Mouse (Mus musculus): ENCODE data around the gene Naa38.
A peak's percentile ranks its signal among the peaks of the same experiment; 100 is the strongest.
"Not testable (repeated sequence)": the region's sequence is repeated elsewhere in the genome, so short reads cannot be mapped to it uniquely, and the experiment has no call there.

The Naa38 gene

DNA sequence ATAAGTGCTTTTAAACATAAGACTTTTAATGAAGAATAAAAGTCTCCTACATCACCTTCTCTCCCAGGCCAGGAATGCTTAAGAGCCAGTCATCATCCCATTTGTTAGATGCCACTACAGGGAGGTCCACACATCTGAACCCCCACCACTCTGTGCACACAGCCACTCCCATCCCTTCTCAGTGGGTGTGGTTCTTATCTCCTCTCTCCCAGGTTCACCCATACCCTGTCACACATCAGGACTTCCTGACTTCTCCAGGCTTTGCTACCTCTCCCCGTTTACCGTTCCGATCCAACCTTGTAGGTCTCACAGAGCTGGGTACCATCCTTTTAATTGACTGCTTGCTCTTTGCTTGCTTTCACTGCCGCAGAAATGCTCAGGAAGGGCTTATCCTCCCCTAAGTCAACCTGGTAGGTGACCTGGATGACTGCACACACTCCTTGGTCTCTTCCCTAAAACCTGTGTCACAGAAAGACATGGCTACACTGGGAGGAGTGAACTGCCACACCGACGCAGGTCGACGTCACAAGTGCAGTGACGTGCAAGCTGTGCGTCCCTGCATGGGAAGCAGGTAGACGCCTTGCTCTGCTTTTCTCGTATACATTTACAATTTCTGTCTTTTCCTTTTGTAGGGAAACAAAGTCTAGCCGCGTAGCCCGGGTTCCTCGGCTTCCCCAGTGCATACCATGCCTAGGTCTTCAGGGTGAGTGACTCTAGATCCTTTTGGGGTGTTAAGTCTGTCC, 21.9 kb upstream of the Naa38 start:
- DNase-seq (ENCODE audit: low read depth), result no peak

DNA sequence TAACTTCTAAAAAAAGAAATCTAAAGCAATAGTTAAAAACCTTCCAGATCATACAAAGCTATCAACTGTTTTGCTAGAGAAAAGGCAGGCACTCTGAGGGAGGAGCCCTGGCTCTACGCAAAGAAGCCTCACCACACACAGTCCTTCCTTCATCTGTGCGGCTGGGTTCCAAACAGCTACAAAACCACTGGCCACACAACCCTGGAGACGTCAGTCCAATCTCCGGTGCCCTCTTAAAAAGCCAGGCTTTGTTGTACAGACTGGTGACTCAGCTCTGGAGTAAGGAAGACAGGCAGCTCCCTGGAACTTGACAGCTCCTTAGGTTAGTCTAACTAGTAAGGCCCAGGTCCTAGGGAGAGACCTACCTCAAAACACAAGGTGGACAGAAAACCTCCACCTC, 19.6 kb upstream of the Naa38 start:
- no peak for DNase-seq (ENCODE audit: low read depth)

DNA sequence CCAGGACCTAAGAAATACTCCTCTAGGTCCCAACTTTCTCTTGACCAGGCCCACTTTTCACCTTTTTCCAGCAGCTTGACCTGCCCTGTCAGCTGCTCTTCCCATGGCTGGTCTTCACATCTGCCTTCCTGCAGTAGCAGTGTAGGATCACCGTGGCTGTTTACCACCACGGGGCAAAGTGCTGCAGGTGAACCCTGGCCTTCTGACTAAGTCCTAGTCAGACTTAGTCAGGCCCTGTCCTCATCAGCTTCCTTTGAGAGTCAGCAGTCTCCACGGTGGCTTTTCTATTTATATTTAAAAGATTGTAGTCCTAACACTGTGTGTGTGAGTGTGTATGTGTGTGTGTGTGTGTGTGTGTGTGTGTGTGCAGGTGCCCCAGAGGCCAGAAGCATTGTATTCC, 17.5 kb upstream of the Naa38 start:
- no peak for DNase-seq (ENCODE audit: low read depth)

DNA sequence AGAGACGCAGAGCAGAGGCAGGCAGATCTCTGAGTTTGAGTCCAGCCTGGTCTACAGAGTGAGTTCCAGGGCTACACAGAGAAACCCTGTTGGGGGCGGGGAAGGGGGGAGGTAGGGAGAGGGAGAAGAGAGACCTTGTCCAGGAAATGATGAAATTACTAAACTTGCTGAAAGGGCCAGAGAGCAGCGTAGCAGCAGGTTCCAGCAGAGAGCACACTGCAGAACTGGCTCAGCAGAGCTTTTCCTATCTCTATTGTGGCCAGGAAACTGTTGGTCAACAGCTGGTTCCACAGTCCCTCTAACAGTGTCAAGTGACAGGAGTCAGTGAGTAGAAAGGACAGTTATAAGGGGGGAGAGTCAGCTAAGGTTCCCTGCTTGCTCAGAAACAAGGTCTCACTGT, 15.7 kb upstream of the Naa38 start:
- no peak for DNase-seq (ENCODE audit: low read depth)

DNA sequence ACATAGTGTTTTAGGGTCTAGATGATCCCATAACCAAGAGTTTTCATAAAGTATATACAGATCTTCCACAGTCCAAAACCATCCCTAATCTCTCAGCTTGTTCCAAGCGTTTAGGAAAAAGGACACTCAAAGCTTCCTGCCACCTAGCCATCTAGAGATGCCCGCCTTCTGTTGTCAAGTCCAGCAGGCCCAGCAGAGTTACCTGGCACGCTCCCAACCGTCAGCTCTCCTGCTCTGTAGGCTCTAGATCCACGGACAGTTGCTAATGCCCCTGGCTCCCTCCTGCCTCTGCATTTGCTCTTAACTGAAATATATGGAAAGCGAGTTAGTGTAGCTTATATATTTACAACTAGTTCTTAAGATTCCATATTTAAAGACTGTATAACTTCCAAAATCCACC, 13.9 kb upstream of the Naa38 start:
- DNase-seq (ENCODE audit: low read depth), result no peak

DNA sequence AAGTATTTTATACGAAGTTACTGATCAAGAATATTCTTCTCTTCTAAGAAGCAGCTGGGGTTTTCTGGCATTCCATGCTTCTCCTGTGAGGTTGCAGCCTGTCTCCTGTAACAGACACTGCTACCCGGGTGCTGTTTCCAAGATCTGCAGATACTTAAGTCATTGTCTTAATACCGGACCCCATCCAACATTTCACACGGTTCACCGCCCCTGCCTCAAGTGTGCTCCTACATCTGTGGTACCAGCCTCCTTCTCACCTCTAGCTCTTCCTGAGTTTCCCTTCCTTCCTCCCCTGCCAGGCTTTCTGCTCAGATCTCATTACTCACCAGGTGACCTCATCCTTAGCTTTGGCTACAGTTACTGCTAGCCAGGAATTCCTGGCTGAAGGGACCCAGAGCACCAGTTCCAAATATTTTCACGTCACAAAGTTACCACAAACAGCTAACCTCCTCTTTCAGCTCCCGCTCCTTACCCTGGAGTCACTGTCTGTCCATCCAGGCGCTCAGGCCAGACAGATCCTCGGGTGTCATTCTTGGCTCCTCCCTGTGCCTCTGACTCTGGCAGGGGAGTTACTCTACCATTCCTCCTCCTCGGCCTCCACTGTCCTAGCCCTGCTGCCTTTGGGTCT, 12.7 kb upstream of the Naa38 start:
- no peak for DNase-seq (ENCODE audit: low read depth)

DNA sequence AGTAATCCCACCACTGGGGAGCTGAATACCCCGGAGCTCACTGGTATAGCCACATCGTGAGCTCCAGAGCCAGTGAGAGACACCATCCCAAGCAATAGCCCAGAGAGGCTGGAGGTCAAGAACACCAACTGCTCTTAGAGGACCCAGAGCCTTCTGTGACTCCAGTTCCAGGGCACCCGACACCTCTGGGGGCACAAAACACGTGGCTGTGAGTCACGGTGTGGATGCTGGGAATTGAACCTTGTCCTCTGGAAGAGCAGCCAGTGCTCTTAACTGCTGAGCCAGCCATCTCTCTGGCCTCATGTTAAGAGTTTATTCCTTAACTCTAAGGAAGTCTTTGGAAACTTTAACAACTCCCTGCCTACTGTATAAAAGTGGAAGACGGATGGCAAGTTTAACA, 10.3 kb upstream of the Naa38 start:
- no peak for DNase-seq (ENCODE audit: low read depth)

DNA sequence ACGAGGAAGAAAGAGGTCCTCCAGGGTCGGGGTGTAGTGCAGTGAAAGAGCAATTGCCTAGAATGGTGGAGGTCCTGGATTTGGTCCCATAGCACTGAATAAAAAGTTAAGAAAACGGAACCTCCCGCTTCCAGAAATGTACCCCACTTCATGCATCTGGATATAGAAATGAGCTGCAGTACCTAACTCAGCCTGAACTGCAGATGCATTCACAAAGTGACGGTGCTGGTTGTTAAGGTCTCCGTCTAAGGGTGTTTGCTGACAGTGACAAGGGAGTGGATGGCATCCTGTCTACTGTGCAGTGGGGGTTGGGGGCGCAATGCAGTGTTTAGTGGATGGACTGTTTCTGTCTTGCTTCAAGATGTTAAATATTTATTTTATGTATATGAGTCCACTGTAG, 8.5 kb upstream of the Naa38 start:
- DNase-seq (ENCODE audit: low read depth), result no peak

DNA sequence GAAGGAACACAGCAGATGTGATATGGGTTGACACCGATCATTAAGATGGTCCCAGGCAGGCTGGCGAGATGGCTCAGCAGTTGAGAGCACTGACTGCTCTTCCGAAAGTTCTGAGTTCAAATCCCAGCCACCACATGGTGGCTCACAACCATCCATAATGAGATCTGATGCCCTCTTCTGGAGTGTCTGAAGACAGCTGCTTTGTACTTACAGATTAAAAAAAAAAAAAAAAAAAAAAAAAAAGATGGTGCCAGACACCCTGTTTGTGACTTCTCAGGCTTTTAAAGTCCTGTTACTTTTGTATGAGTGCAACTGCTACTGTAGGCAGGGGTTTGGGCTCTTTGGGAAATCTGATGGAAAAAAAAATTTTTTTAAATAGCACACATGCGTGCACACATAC, 6.6 kb upstream of the Naa38 start:
- DNase-seq (ENCODE audit: low read depth), result no peak

DNA sequence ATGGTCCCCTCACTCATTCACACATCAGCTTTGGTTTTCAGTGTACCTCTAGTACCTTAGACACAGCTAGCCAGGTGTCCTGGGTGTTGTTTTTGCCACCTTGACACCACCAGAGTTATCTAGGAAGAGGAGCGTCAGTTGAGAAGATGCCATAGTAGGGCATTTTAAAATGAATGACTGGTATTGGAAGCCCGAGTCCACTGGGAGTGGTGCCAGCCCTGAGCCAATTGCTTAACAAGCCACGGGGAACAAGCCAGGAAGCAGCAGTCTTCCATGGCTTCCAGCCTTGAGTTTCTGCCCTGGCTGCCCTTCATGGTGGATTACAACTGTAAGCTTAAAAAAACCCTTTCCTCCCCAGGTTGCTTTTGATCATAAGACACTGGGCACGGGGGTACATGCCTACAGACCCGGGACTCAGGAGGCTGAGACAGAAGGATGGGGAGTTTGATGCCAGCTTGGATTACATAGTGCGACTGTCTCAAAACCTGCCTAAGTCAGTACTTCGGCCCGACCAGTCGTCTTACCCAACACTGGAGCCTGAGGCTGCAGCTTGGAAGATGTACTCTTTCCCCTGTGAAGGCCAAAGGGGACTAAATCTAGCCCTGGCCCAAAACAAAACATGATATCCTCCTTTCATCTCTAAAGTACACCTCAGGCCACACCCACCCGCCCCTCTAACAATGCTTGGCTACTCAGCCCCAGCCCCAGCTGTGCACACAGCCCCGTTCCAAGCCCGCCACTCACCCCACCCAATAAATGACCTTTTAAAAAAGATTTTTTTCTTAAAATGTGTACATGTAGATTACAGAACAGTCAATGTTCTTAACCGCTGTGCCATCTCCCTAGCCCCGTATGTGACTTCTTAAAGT, 5.5 kb upstream of the Naa38 start:
- DNase-seq (ENCODE audit: low read depth), result no peak

DNA sequence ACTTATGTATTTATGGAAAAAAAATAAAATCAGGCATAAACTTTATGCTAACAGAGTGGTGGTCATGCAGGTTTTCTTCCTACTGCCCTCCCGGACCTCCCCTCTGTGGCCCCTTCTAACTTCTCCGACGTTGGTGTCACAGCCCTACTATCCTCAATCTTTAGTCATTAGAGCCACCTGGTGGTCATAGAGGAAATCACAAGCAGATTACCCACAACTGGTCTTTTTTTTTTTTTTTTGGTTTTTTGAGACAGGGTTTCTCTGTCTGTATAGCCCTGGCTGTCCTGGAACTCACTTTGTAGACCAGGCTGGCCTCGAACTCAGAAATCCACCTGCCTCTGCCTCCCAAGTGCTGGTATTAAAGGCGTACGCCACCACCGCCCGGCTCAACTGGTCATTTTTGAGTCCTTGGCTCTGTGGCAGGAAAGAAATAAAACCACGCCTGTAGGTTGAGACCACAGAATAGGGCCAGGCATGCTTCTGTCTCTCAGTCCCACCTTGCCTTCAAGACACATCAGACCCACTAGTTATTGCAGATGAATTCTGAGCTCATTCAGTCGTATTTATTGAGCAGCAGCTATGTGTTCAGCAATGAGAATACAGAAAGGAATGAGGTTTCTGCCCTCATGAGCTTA, 4.8 kb upstream of the Naa38 start:
- DNase-seq (ENCODE audit: low read depth), result peak; percentile 72

DNA sequence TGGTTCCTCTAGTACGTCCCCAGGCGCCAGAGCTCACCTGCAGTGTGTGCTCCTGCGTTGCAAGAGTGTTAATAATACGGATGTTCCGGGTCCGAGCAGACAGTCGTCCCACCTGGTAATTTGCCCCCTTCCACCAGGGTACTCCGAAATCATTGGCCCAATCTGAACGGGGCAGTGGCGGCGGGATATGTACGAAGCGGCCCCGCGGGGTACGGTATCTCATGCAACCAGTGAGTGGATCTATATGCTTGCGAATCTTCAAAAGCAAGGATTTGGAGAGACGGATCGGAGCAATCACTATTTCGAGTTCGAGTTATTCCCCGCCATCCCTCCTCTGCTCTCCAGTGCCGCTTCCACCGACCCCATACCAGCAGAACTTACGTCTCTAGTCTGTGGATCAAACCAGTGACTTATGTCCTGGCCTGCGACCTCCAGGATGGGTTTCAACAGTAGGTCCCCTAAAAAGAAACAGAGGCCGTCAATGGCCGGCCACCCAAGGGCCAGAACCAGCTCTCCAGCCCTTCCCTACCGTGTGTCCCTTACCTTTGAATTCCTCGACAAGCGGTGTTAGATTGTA, 608 bp upstream of the Naa38 start:
- DNase-seq (ENCODE audit: low read depth), result not testable (repeated sequence)

DNA sequence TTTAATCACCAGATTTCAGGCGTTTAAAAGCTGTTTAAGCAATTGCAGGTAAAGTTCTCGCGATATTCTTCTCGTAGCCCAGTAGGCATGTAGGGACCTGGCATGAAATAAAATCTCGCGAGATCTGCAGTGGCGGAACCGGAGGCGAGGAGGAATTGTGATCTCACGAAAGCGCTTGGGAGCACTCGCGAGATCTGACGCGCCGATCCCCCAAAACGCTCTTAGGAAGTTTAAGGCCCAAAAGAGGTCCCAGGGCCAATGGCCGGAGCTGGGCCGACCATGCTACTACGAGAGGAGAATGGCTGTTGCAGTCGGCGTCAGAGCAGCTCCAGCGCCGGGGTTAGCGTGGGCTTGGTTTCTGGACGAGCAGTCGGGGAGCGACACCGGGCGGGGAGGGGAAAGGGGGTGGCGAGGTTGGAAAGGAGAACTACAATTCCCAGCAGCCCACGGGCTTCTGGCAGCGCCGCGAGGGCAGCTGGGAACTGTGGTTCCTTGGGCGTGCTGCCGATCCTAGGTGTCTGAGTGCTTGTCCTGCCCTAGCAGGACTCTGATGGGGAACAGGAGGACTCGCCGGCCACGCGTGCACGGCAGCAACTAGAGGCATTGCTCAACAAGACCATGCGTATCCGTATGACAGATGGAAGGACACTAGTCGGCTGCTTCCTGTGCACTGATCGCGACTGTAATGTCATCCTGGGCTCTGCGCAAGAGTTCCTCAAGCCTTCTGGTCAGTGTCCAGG, 517 bp downstream of the Naa38 start:
- peak; percentile 98 for DNase-seq (ENCODE audit: low read depth)

DNA sequence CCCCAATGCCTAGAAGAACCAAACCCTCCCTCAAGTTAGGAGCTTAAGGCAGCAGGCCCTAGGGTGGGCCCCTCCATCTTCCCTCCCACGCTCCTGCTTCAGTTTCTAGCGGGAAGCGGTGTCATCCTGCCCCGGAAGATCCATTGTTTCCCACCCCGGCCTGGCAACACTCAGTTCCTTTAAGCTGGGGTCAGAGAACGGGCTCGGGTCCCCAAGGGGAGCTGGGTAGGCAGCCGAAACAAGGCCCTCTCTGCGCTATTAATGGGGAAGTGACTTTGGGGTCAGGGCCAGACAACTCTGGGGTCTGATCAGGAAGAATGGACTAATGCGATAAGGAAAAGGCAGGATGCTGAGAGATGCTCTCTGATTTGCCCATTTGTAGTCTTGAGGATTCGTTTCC, 1.5 kb downstream of the Naa38 start:
- no peak for DNase-seq (ENCODE audit: low read depth)

DNA sequence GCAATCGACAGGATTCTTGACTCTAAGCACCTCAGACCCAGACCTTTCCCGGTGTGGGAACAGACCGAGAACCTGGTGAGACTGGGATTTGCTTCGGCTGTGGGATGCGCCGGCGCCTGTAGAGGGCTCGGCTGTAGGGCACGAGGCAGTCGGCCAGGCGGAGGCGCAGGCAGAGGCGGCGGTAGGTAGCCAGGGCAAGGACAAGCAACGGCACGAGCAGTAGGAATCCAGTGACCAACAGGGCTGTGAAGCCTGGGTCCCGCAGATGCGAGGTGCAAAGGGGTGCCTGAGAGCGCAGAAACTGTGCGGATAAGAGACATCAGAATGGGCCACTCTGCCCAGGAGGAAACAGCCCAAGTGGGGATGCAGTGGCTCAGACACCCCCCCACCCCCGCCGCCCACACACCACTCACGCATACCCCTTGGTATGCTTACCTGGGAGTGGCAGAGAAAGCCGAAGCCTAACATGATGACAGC, 2.3 kb downstream of the Naa38 start:
- DNase-seq (ENCODE audit: low read depth), result no peak

DNA sequence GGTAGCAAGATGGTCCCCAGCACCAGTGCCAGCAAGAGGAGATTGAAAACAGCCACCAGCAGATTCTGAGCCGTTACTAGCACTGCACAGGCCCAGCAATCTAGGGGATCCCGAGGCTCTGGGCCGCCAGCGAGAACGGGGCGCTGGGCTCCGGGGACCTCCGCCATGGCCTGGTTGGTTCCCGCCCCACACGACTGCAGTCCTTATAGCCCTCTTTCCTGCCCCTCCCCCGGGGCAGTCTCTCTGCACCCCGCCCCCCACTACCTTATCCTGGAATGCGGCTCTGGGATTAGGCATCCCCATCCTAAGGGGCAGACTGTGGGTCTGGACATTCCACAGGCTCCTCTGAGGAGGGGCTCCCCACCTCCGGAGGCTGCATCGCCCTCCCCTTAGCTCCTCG, 2.8 kb downstream of the Naa38 start, which contains the start of gene Tmem88:
Gene Tmem88 (minus strand): TSS at position 176 of the 400 bp plus-strand sequence.
- DNase-seq (ENCODE audit: low read depth), result no peak

DNA sequence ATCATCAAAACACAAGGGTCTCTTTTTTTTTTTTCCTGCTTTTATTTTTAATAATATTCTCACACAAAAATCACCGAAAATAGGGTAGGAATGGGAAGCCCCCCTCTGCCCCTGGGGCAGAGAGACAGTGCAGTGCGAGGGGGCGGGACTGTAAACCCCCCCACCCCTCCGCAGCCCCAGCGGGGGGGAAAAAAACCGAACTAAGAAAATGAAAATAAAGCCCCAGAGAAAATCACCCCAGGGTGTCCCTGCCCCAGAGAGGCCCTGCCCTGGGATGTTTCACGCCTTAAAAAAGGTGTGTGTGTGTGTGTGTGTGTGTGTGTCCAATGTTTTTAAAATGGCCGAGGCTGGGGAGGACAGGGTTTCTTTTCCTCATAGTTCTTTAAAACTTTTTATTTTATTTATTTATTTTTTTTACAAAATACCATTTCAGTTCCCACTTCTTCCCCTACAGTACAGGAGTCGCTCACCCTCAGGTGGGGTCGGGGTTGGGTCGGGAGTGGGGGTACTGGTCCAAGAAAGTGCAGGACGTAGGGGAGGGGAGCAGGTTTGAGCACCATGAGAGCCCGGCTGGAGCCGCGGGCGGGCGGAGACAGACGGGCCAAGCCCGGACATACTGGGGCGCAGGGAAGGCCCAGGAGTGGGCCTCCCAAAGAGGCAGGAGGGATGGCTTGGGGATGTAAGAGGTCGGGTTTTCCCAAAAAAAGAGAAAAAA, 3.4 kb downstream of the Naa38 start:
- no peak for DNase-seq (ENCODE audit: low read depth)

DNA sequence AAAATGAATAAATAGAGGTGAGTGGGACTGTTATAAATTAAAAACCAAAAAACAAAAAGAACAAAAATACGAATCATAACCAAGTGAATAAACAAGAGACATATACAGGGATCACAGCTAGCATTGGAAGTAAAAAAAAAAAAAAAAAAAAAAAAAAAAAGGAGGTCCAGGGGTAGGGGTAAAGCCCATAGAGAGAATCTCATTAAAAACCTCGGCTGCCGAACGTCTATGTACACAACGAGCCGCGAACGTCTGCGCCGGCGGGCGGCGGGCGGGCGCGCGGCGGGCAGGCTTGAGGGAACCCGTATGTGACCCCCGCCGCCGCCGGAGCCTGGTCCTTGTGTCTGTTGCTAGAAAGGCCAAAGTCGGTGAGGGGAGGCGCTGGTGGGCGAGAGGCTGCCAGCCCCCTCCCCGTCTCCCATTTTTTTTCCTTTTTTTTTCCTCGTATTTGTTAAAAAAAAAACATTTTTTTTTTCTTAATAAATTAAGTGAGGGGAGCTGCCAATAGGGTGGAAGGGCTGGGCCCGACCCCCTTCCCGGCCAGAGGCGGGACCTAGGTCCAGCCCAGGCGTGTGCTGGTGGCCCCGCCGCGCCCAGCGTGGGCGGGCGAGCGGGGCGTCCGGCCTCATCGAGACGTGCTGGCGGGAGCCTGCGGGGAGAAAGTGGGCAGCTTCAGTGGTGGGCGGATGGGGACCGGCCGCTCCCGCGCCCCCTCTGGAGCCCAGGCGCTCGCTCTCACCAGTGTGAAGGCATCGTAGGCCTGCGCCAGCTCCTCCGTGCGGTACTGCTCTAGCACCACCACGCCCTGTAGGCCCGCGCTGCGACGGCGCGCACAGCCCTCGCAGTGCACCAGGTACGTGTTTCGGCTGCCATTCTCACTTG, 4.2 kb downstream of the Naa38 start:
- DNase-seq (ENCODE audit: low read depth), result no peak

DNA sequence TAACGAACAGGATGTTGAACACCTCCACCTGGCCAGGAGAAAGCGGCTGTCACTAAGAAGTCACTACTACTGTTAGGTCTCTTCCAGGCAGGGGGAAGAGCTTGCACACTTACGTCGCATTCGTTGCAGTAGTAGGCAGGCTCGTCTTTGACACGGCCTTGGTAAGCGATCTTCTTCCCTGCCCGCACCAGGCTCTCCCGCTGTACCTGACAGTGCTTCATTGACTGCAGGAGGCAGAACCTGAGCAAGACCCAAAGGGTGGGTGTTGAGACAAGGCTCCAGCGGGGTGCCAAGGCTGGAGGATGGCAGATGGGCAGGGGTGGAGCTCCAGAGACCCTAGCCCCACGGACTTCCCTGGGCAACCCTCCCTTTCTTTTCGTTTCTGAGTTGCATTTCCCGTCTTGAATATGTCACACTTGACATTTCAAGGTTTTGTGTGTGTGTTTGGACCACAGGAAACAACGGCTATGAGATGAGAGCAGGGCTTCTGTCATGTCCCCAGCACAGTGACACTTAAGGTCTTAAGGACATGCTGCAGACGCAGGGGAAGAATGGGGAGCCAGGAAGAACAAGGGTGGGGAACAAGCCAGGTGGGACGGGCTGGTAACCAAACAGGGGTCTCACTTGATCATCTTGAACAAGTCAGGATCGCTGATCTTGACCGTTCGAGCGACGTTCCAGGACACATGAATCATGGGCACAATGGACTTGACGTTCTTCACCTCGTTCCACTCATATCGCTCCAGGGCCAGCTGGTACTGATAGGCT, 5.0 kb downstream of the Naa38 start:
- no peak for DNase-seq (ENCODE audit: low read depth)
